Mouse (Mus musculus): Measurements from ENCODE around the gene Bcorl1. TPM values are rescaled to one million over a fixed set of nuclear protein-coding genes. Genes with fewer than 3 reads are reported as not detected.
"Not testable (repeated sequence)": the region's sequence is repeated elsewhere in the genome, so short reads cannot be mapped to it uniquely, and the experiment has no call there.

Bcorl1 gene
- polyA plus RNA-seq, 1 experiment from 2014 or later: 8.0 TPM

DNA sequence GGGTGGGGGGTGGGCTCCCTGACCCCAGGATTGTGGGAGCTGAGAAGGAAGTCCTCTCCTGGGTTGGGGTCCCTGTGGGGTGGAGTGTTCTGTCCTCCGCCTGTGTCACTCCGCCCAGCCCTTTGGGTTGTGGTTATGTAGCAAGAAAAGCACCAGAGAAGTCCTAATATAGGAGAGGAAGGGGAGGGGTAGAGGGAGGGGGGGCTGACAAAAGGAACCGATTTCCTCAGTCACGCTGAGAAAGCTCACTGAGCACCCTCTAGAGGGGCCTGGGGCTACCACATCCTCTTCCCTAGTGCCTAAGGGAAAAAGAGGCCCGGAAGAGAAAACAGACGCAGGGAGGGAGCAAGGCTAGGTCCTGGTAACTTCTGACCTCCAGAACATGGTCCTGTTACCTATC, 88.4 kb downstream of the Bcorl1 start:
- WGBS: 35% methylated on average over 6 of the region's 6 CpGs
- Histone ChIP-seq H3K4me2 (replicated peaks) (no peak overlapping the region), H3K9me3 (replicated peaks) (no peaks in the 10 kb centered on the region), H3K36me3 (no peaks in the 10 kb centered on the region), H3K9ac (no peak overlapping the region), H3K27me3 (no peaks in the 10 kb centered on the region), H3K4me1 (no peaks in the 10 kb centered on the region; the same call in 1 of the 2 replicates), H3K27ac (no peak overlapping the region), H3K4me3 (no peak overlapping the region)
- no peak for ATAC-seq (ENCODE audit: low FRiP score)

- no peak overlapping the region for H3K9ac ChIP-seq
- no peaks in the 10 kb centered on the region for H3K9me3 ChIP-seq (replicated peaks)
- H3K4me1 ChIP-seq: no peaks in the 10 kb centered on the region; the same call in 1 of the 2 replicates
- no peak overlapping the region for H3K4me3 ChIP-seq
- no peak overlapping the region for H3K27ac ChIP-seq
- H3K36me3 ChIP-seq: no peaks in the 10 kb centered on the region
- no peaks in the 10 kb centered on the region for H3K27me3 ChIP-seq
- ATAC-seq (ENCODE audit: low FRiP score): no peak
- H3K4me2 ChIP-seq (replicated peaks): no peak overlapping the region
- WGBS: 72% methylated on average over 14 of the region's 15 CpGs
Measured at GRCm38 (mm10) chrX:48432599-48433526, 91.7 kb downstream of the Bcorl1 start.

- no peaks in the 10 kb centered on the region for H3K9me3 ChIP-seq (replicated peaks)
- no peak for ATAC-seq (ENCODE audit: low FRiP score)
- no peaks in the 10 kb centered on the region for H3K36me3 ChIP-seq
- no peak overlapping the region for H3K27ac ChIP-seq
- H3K27me3 ChIP-seq: no peaks in the 10 kb centered on the region
- H3K9ac ChIP-seq: no peak overlapping the region
- 31% methylated on average over 6 of the region's 6 CpGs for WGBS
- H3K4me3 ChIP-seq: no peak overlapping the region
- H3K4me1 ChIP-seq: no peaks in the 10 kb centered on the region; the same call in 1 of the 2 replicates
- H3K4me2 ChIP-seq (replicated peaks): no peak overlapping the region
Measured at GRCm38 (mm10) chrX:48433527-48433899, 92.4 kb downstream of the Bcorl1 start.

DNA sequence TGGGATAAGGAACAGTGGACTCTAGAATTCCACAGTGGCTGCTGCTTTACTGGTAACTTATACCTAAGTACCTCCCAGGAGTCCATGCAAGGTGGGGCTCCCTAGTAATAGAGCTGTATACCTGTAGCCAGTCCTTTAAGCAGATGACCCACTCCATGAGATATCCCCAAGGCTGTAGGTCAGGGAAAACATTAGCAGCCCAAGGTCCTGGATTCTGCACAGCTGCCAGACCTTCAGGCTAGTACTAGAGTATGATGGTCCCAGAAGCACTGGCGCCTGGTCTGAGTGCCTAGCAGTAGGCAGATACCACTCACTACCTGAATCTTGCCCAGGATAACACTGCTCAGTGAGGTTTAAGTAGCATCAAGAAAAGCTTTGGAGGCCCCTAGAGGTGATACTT, 93.1 kb downstream of the Bcorl1 start:
- Histone ChIP-seq H3K4me1 (no peaks in the 10 kb centered on the region; the same call in 1 of the 2 replicates), H3K9ac (no peak overlapping the region), H3K4me3 (no peak overlapping the region), H3K27ac (no peak overlapping the region), H3K4me2 (replicated peaks) (no peak overlapping the region), H3K36me3 (no peaks in the 10 kb centered on the region), H3K27me3 (no peaks in the 10 kb centered on the region), H3K9me3 (replicated peaks) (no peaks in the 10 kb centered on the region)
- 68% methylated on average over 1 of the region's 1 CpGs for WGBS
- no peak for ATAC-seq (ENCODE audit: low FRiP score)

GRCm38 (mm10) chrX:48435477-48435900, 94.3 kb downstream of the Bcorl1 start:
- H3K27ac ChIP-seq: no peak overlapping the region
- no peak overlapping the region for H3K4me3 ChIP-seq
- ATAC-seq (ENCODE audit: low FRiP score): no peak
- no peak overlapping the region for H3K9ac ChIP-seq
- no peaks in the 10 kb centered on the region for H3K9me3 ChIP-seq (replicated peaks)
- H3K4me1 ChIP-seq: no peaks in the 10 kb centered on the region
- H3K36me3 ChIP-seq: no peaks in the 10 kb centered on the region
- 88% methylated on average over 9 of the region's 9 CpGs for WGBS
- no peaks in the 10 kb centered on the region for H3K27me3 ChIP-seq
- no peak overlapping the region for H3K4me2 ChIP-seq (replicated peaks)

- H3K4me1 ChIP-seq; H3K36me3 ChIP-seq; H3K27ac ChIP-seq; H3K4me2 ChIP-seq (replicated peaks); ATAC-seq (ENCODE audit: low FRiP score); H3K4me3 ChIP-seq; H3K27me3 ChIP-seq; H3K9me3 ChIP-seq (replicated peaks); H3K9ac ChIP-seq: not testable (repeated sequence)
- WGBS: 93% methylated on average over 6 of the region's 7 CpGs
Measured at GRCm38 (mm10) chrX:48436082-48436481, 94.9 kb downstream of the Bcorl1 start.

DNA sequence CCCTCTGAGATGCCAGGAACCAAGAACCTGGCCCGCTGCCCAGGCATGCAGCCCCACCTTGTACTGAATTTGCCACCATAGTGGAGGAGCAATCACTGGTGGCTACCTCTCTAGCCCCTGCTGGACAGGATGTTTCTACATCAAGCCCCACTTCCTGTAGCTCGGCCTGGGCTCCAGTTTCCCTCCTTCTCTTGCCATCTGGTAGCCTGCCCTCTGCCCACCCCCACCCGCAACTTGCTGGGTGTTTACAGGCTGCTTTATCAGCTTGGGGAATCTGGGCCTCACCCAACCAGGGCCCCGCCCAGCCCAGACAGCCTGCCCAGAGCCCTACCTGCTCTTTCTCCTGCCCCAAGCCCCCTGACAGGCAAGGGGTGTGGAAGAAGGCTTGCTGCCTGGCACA, 97.9 kb downstream of the Bcorl1 start:
- no peak overlapping the region for H3K4me3 ChIP-seq
- WGBS: 63% methylated on average over 4 of the region's 4 CpGs
- ATAC-seq (ENCODE audit: low FRiP score): no peak
- H3K36me3 ChIP-seq: no peaks in the 10 kb centered on the region
- no peaks in the 10 kb centered on the region for H3K27me3 ChIP-seq
- H3K4me2 ChIP-seq (replicated peaks): no peak overlapping the region
- no peaks in the 10 kb centered on the region for H3K9me3 ChIP-seq (replicated peaks)
- no peak overlapping the region for H3K9ac ChIP-seq
- H3K27ac ChIP-seq: no peak overlapping the region
- H3K4me1 ChIP-seq: no peaks in the 10 kb centered on the region

GRCm38 (mm10) chrX:48441548-48441947, 100.4 kb downstream of the Bcorl1 start:
- Histone ChIP-seq H3K4me3 (no peak overlapping the region), H3K9ac (no peak overlapping the region), H3K9me3 (replicated peaks) (no peaks in the 10 kb centered on the region), H3K27ac (no peak overlapping the region), H3K4me1 (no peaks in the 10 kb centered on the region), H3K4me2 (replicated peaks) (no peak overlapping the region), H3K27me3 (no peaks in the 10 kb centered on the region), H3K36me3 (no peaks in the 10 kb centered on the region)
- WGBS: 89% methylated on average over 6 of the region's 6 CpGs
- ATAC-seq (ENCODE audit: low FRiP score): no peak

GRCm38 (mm10) chrX:48441954-48442353, 100.8 kb downstream of the Bcorl1 start:
- no peak for ATAC-seq (ENCODE audit: low FRiP score)
- H3K4me2 ChIP-seq (replicated peaks): no peak overlapping the region

DNA sequence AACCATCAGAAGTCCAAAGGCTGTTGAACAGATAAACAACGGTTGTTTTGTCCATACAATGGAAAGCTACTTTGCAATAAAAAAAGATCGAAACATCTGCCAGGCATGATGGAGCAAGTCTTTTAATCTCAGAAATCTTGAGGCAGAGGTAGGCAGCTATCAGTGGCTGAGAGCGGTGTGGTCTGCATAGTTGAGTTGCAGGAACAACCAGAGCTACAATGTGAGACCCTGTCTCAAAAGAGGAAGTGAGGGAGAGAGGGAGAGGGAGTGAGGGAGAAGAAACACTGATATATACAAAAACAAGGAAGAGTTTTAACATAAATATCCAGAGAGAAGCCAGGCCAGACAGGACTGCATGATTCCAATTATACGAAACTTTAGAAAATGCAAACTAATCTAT, 103.5 kb downstream of the Bcorl1 start:
- Histone ChIP-seq H3K9me3 (replicated peaks) (no peaks in the 10 kb centered on the region), H3K27me3 (no peaks in the 10 kb centered on the region), H3K36me3 (no peaks in the 10 kb centered on the region), H3K4me2 (replicated peaks) (no peak overlapping the region), H3K27ac (no peak overlapping the region), H3K4me3 (no peak overlapping the region), H3K9ac (no peak overlapping the region), H3K4me1 (no peaks in the 10 kb centered on the region)
- ATAC-seq (ENCODE audit: low FRiP score): no peak
- WGBS: 93% methylated on average over 4 of the region's 4 CpGs

More at GRCm38 (mm10) chrX:48441954-48442353, 100.8 kb downstream of the Bcorl1 start:
- Histone ChIP-seq H3K4me1 (no peaks in the 10 kb centered on the region), H3K9ac (no peak overlapping the region), H3K36me3 (no peaks in the 10 kb centered on the region), H3K27me3 (no peaks in the 10 kb centered on the region), H3K27ac (no peak overlapping the region), H3K4me3 (no peak overlapping the region), H3K9me3 (replicated peaks) (no peaks in the 10 kb centered on the region)
- 75% methylated on average over 7 of the region's 7 CpGs for WGBS

DNA sequence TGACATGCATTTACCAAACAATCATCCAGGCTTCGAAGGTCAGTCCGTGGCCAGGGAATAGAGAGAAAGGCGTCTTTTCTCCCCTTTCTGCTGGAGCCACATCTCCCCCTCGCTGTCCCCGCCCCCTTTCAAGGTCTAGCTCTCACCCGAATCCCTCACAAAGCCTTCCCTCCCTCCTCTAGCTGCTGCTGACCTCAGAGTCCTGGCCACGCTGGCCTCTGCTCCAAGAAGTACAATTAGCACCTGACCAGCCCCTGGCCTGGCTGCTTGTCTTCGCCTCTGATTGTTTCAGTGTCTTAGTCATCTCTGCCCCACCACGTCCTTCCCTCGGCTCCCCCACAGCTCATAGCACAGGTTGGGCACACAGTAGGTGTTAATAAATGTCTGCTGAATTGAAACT, 108.5 kb downstream of the Bcorl1 start:
- Histone ChIP-seq H3K9ac (no peak overlapping the region), H3K4me1 (no peaks in the 10 kb centered on the region), H3K27me3 (peaks cover 32% of the 10 kb centered on the region), H3K4me3 (no peak overlapping the region), H3K4me2 (replicated peaks) (no peak overlapping the region), H3K36me3 (no peaks in the 10 kb centered on the region), H3K9me3 (replicated peaks) (0 out of 2 replicates have a peak, but pooled peaks cover 3% of the 10 kb centered on the region), H3K27ac (no peak overlapping the region)
- ATAC-seq (ENCODE audit: low FRiP score): no peak
- 29% methylated on average over 10 of the region's 10 CpGs for WGBS

GRCm38 (mm10) chrX:48452231-48452890, 111.2 kb downstream of the Bcorl1 start:
- H3K36me3 ChIP-seq: no peaks in the 10 kb centered on the region
- peak overlapping the region; percentile 39; the same call in 1 of the 2 replicates for H3K4me3 ChIP-seq
- 33% methylated on average over 9 of the region's 9 CpGs for WGBS
- H3K27me3 ChIP-seq: peaks cover 48% of the 10 kb centered on the region
- peak overlapping the region; percentile 49; the same call in 1 of the 2 replicates for H3K4me2 ChIP-seq (replicated peaks)
- no peak overlapping the region for H3K27ac ChIP-seq
- 0 out of 2 replicates have a peak, but pooled peaks cover 3% of the 10 kb centered on the region for H3K9me3 ChIP-seq (replicated peaks)
- no peaks in the 10 kb centered on the region for H3K4me1 ChIP-seq
- H3K9ac ChIP-seq: no peak overlapping the region
- ATAC-seq (ENCODE audit: low FRiP score): no peak

Data from hindbrain, embryonic 12.5 days (tissue).